44 mouse cellular contexts compared by ENCODE assay signal in the genomic region with DNA sequence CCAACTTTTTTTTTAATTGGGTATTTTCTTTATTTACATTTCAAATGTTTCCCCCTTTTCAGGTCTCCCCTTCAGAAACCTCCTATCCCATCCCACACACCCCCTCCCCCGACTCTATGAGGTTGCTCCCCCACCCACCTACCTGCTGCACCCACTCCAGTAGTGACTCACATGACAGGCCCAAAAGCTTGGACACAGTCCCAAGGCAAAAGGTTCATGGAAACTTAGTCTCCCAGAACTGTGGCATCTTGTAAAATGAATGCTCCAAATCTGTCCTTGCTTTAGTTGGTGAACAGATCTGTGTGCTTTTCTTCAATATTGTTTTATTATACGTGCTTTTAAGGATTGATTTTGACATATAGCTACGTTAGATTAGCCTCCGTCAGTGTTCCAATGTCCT. TPM values are rescaled to one million over a fixed set of nuclear protein-coding genes. Genes with fewer than 3 reads are reported as not detected.
"Had no signal": no experiment of that assay in that cellular context is flagged by ENCODE, and none has a peak within 500 bp of the region (broad histone marks: within the 10 kb centered on the region; RNA-seq: fewer than 3 reads in every experiment).

No protein-coding gene starts in this region.

- H3K27me3 ChIP-seq: heart, embryonic 13.5 days; heart, embryonic 15.5 days; hindbrain, embryonic 13.5 days; hindbrain, embryonic 15.5 days; kidney, embryonic 15.5 days; limb, embryonic 13.5 days; limb, embryonic 15.5 days; liver, embryonic 12.5 days had no signal

- DNase-seq: gastrocnemius, adult 2 months; gastrocnemius, postnatal 14 days; gastrocnemius, postnatal 36 days; heart, adult 11 months; heart, adult 2 months; heart, postnatal 14 days; heart, postnatal 36 days; kidney, adult 11 months; kidney, adult 2 months; kidney, adult 9 months; kidney, postnatal 14 days; kidney, postnatal 36 days; layer of hippocampus, adult 9-11 months; layer of hippocampus, postnatal 36 days; left cerebral cortex, postnatal 4 days had no signal

- H3K36me3 ChIP-seq: heart, embryonic 13.5 days; heart, embryonic 15.5 days; hindbrain, embryonic 13.5 days; hindbrain, embryonic 15.5 days; kidney, embryonic 15.5 days; limb, embryonic 13.5 days; limb, embryonic 15.5 days; liver, embryonic 12.5 days had no signal

- H3K27ac ChIP-seq: gastrocnemius, adult 2 months; heart, adult 2 months; heart, embryonic 13.5 days; heart, embryonic 15.5 days; hindbrain, embryonic 13.5 days; hindbrain, embryonic 15.5 days; hindbrain, postnatal 0 days; kidney, embryonic 15.5 days; kidney, postnatal 0 days; limb, embryonic 13.5 days; limb, embryonic 15.5 days; liver, embryonic 12.5 days; liver, embryonic 14.5 days had no signal

- H3K4me3 ChIP-seq: gastrocnemius, adult 2 months; heart, adult 2 months; heart, embryonic 13.5 days; heart, embryonic 15.5 days; hindbrain, embryonic 13.5 days; hindbrain, embryonic 15.5 days; kidney, embryonic 15.5 days; limb, embryonic 13.5 days; limb, embryonic 15.5 days; liver, embryonic 12.5 days had no signal

- ATAC-seq: hindbrain, postnatal 0 days; intestine, embryonic 16.5 days; liver, embryonic 12.5 days had no signal

- H3K9me3 ChIP-seq: heart, embryonic 13.5 days; heart, embryonic 15.5 days; hindbrain, embryonic 13.5 days; hindbrain, embryonic 15.5 days; kidney, embryonic 15.5 days; limb, embryonic 13.5 days; limb, embryonic 15.5 days; liver, embryonic 12.5 days had no signal

- H3K4me1 ChIP-seq: heart, embryonic 15.5 days; kidney, embryonic 15.5 days; liver, embryonic 12.5 days had no signal

- H3K9ac ChIP-seq: heart, embryonic 13.5 days; heart, embryonic 15.5 days; hindbrain, embryonic 13.5 days; hindbrain, embryonic 15.5 days; kidney, embryonic 15.5 days; limb, embryonic 13.5 days; limb, embryonic 15.5 days; liver, embryonic 12.5 days; liver, embryonic 14.5 days had no signal

- H3K4me2 ChIP-seq: heart, embryonic 11.5 days; heart, embryonic 13.5 days; heart, embryonic 15.5 days; hindbrain, embryonic 13.5 days; hindbrain, embryonic 15.5 days; kidney, embryonic 15.5 days; limb, embryonic 13.5 days; limb, embryonic 15.5 days; liver, embryonic 12.5 days had no signal

RNA-seq across cellular contexts. Expression of a gene that starts 7.1 kb away (rescaled TPM):
- total RNA-seq: gastrocnemius, adult 2 months; gastrocnemius, postnatal 14 days; gastrocnemius, postnatal 36 days; heart, adult 2 months; heart, postnatal 14 days; heart, postnatal 36 days; hematopoietic stem cell, adult 5-6 weeks; hindbrain, postnatal 0 days; layer of hippocampus, adult 18-20 months; layer of hippocampus, adult 8-10 months; layer of hippocampus, postnatal 14 days; layer of hippocampus, postnatal 36 days; left cerebral cortex, adult 18-20 months; left cerebral cortex, adult 8-10 months; left cerebral cortex, postnatal 10 days; left cerebral cortex, postnatal 25 days; left cerebral cortex, postnatal 4 days; liver, adult 2 months had no signal
- polyA plus RNA-seq: gonadal fat pad, adult 2 months; heart, adult 2 months; heart, embryonic 11.5 days; heart, embryonic 13.5 days; heart, embryonic 15.5 days; heart, postnatal 0 days; hindbrain, embryonic 11.5 days; hindbrain, embryonic 13.5 days; hindbrain, embryonic 15.5 days; hindbrain, postnatal 0 days; intestine, embryonic 14.5 days; intestine, embryonic 16.5 days; kidney, adult 2 months; kidney, embryonic 15.5 days; kidney, postnatal 0 days; large intestine, adult 2 months; limb, embryonic 11.5 days; limb, embryonic 15.5 days; liver, adult 2 months; liver, embryonic 12.5 days; liver, embryonic 14.5 days; liver, embryonic 16.5 days had no signal

RNA-seq across cellular contexts. Expression of a gene that starts 19.7 kb away (rescaled TPM):
- total RNA-seq: gastrocnemius, adult 2 months; gastrocnemius, postnatal 14 days; gastrocnemius, postnatal 36 days; heart, adult 2 months; heart, postnatal 14 days; heart, postnatal 36 days; hematopoietic stem cell, adult 5-6 weeks; hindbrain, postnatal 0 days; layer of hippocampus, adult 18-20 months; layer of hippocampus, adult 8-10 months; layer of hippocampus, postnatal 14 days; layer of hippocampus, postnatal 36 days; left cerebral cortex, adult 18-20 months; left cerebral cortex, adult 8-10 months; left cerebral cortex, postnatal 10 days; left cerebral cortex, postnatal 25 days; left cerebral cortex, postnatal 4 days; liver, adult 2 months had no signal
- polyA plus RNA-seq: gonadal fat pad, adult 2 months; heart, adult 2 months; heart, embryonic 11.5 days; heart, embryonic 13.5 days; heart, embryonic 15.5 days; heart, postnatal 0 days; hindbrain, embryonic 11.5 days; hindbrain, embryonic 13.5 days; hindbrain, embryonic 15.5 days; hindbrain, postnatal 0 days; intestine, embryonic 14.5 days; intestine, embryonic 16.5 days; kidney, adult 2 months; kidney, embryonic 15.5 days; large intestine, adult 2 months; limb, embryonic 11.5 days; limb, embryonic 13.5 days; limb, embryonic 15.5 days; liver, adult 2 months; liver, embryonic 12.5 days; liver, embryonic 14.5 days; liver, embryonic 16.5 days had no signal

RNA-seq across cellular contexts. Expression of a gene that starts 36.0 kb away (rescaled TPM):
- total RNA-seq: gastrocnemius, adult 2 months; gastrocnemius, postnatal 14 days; gastrocnemius, postnatal 36 days; heart, adult 2 months; heart, postnatal 14 days; heart, postnatal 36 days; hematopoietic stem cell, adult 5-6 weeks; hindbrain, postnatal 0 days; layer of hippocampus, adult 18-20 months; layer of hippocampus, adult 8-10 months; layer of hippocampus, postnatal 14 days; layer of hippocampus, postnatal 36 days; left cerebral cortex, adult 18-20 months; left cerebral cortex, adult 8-10 months; left cerebral cortex, postnatal 10 days; left cerebral cortex, postnatal 25 days; left cerebral cortex, postnatal 4 days; liver, adult 2 months had no signal
- polyA plus RNA-seq: gonadal fat pad, adult 2 months; heart, adult 2 months; heart, embryonic 11.5 days; heart, embryonic 13.5 days; heart, embryonic 15.5 days; heart, postnatal 0 days; hindbrain, embryonic 11.5 days; hindbrain, embryonic 13.5 days; hindbrain, embryonic 15.5 days; hindbrain, postnatal 0 days; intestine, embryonic 14.5 days; intestine, embryonic 16.5 days; kidney, adult 2 months; kidney, embryonic 15.5 days; kidney, postnatal 0 days; large intestine, adult 2 months; limb, embryonic 11.5 days; limb, embryonic 13.5 days; limb, embryonic 15.5 days; liver, adult 2 months; liver, embryonic 12.5 days; liver, embryonic 14.5 days; liver, embryonic 16.5 days had no signal

RNA-seq across cellular contexts. Expression of a gene that starts 50.8 kb away (rescaled TPM):
- total RNA-seq: gastrocnemius, adult 2 months; gastrocnemius, postnatal 14 days; gastrocnemius, postnatal 36 days; heart, adult 2 months; heart, postnatal 14 days; heart, postnatal 36 days; hematopoietic stem cell, adult 5-6 weeks; hindbrain, postnatal 0 days; layer of hippocampus, adult 18-20 months; layer of hippocampus, adult 8-10 months; layer of hippocampus, postnatal 14 days; layer of hippocampus, postnatal 36 days; left cerebral cortex, adult 18-20 months; left cerebral cortex, adult 8-10 months; left cerebral cortex, postnatal 10 days; left cerebral cortex, postnatal 25 days; left cerebral cortex, postnatal 4 days; liver, adult 2 months had no signal
- polyA plus RNA-seq: gonadal fat pad, adult 2 months; heart, adult 2 months; heart, embryonic 11.5 days; heart, embryonic 13.5 days; heart, embryonic 15.5 days; heart, postnatal 0 days; hindbrain, embryonic 11.5 days; hindbrain, embryonic 13.5 days; hindbrain, embryonic 15.5 days; hindbrain, postnatal 0 days; intestine, embryonic 14.5 days; intestine, embryonic 16.5 days; kidney, adult 2 months; kidney, embryonic 15.5 days; kidney, postnatal 0 days; large intestine, adult 2 months; limb, embryonic 11.5 days; limb, embryonic 13.5 days; limb, embryonic 15.5 days; liver, adult 2 months; liver, embryonic 12.5 days; liver, embryonic 14.5 days; liver, embryonic 16.5 days had no signal
